In the genomic region with DNA sequence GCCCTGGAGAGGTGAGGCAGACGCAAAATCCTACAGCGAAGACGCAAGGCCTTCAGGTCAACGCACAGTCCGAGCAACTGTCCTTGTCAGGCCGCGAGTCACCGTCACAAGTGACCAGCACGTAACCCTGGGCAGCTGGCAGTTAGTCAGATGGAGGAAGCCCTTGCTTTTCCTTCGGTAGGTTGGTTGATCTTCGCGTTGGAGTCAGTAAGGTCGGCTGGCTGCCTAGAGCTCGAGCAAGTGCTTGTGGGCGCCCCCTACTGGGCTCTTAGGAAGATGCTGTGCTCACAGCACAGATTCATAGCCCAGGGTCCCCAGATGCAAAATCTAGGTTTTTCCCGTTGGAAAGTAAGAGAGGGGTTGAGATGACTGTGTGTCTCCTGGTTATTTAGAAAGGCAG, we compare ENCODE assay signal across 8 mouse cellular contexts. TPM values are rescaled to one million over a fixed set of nuclear protein-coding genes. Genes with fewer than 3 reads are reported as not detected.
A peak's percentile ranks its signal among the peaks of the same experiment; 100 is the strongest.
DNase-seq lines count a peak whose midpoint lies in the region; ATAC-seq and TF ChIP-seq lines count a peak whose summit lies in the region.

No protein-coding gene starts in this region.

- no peaks in the 10 kb centered on the region for H3K36me3 ChIP-seq in intestine, embryonic 15.5 days
- no peaks in the 10 kb centered on the region for H3K36me3 ChIP-seq in midbrain, embryonic 12.5 days
- no peaks in the 10 kb centered on the region for H3K36me3 ChIP-seq in small intestine, adult 2 months (ENCODE audit: control insufficient read depth, insufficient read depth, low read length)

- TF ChIP-seq CTCF in small intestine, adult 2 months (IDR thresholded peaks at IDR 0.05; ENCODE audit: extremely low read depth, insufficient read length, insufficient replicate concordance, low read depth, low read length), result peak; percentile 87

- TF ChIP-seq POLR2A in small intestine, adult 2 months (IDR thresholded peaks at IDR 0.05; ENCODE audit: low read depth, low read length), result no peak

- H3K4me2 ChIP-seq in intestine, embryonic 15.5 days (replicated peaks), result peak overlapping the region; percentile 54
- peak overlapping the region; percentile 37 for H3K4me2 ChIP-seq in midbrain, embryonic 12.5 days (replicated peaks)

- H3K27me3 ChIP-seq in intestine, embryonic 15.5 days (replicated peaks), result 0 out of 2 replicates have a peak, but pooled peaks cover 3% of the 10 kb centered on the region
- H3K27me3 ChIP-seq in midbrain, embryonic 12.5 days, result peaks cover 23% of the 10 kb centered on the region
- H3K27me3 ChIP-seq in small intestine, adult 2 months (ENCODE audit: control insufficient read depth, insufficient read depth, low read length), result no peaks in the 10 kb centered on the region

- DNase-seq in left cerebral cortex, adult 18-20 months (ENCODE audit: low spot score in 2 of 2), result peak; percentile 70 to 79
- DNase-seq in left cerebral cortex, adult 11 months (ENCODE audit: low spot score), result no peak
- peak; percentile 74 for DNase-seq in gastrocnemius, postnatal 10 days
- peak; percentile 84 for DNase-seq in left cerebral cortex, postnatal 4 days

- 12% methylated on average over 16 of the region's 16 CpGs for WGBS in intestine, embryonic 15.5 days
- WGBS in midbrain, embryonic 12.5 days, result 15% methylated on average over 16 of the region's 16 CpGs
- WGBS in small intestine, adult 2 months, result 13% methylated on average over 16 of the region's 16 CpGs

- no peak overlapping the region for H3K4me3 ChIP-seq in intestine, embryonic 15.5 days (replicated peaks)
- H3K4me3 ChIP-seq in midbrain, embryonic 12.5 days, result 0 out of 2 replicates have a peak overlapping the region, but pooled peaks have one; percentile 13
- peak overlapping the region; percentile 9; the same call in 1 of the 2 replicates for H3K4me3 ChIP-seq in small intestine, adult 2 months (ENCODE audit: low read depth, low read length)

- intact Hi-C loops in left cerebral cortex, postnatal 4 days (cut with DNase I), result no loop called here

- no peaks in the 10 kb centered on the region for H3K9me3 ChIP-seq in intestine, embryonic 15.5 days
- H3K9me3 ChIP-seq in midbrain, embryonic 12.5 days, result no peaks in the 10 kb centered on the region

- peak; percentile 68; the same call in 1 of the 2 replicates for ATAC-seq in common myeloid progenitor, adult 5-6 weeks (replicated peaks; ENCODE audit: low read depth, poor library complexity, severe bottlenecking)
- ATAC-seq in intestine, embryonic 15.5 days, result peak; percentile 79
- peak; percentile 27; the same call in 1 of the 2 replicates for ATAC-seq in midbrain, embryonic 12.5 days (ENCODE audit: low FRiP score, low read depth)

- no peak overlapping the region for H3K9ac ChIP-seq in intestine, embryonic 15.5 days
- H3K9ac ChIP-seq in midbrain, embryonic 12.5 days (replicated peaks), result no peak overlapping the region

- no peak overlapping the region for H3K27ac ChIP-seq in intestine, embryonic 15.5 days
- no peak overlapping the region for H3K27ac ChIP-seq in midbrain, embryonic 12.5 days (replicated peaks)
- H3K27ac ChIP-seq in small intestine, adult 2 months (ENCODE audit: insufficient read depth, low read depth, low read length), result no peak overlapping the region

- H3K4me1 ChIP-seq in intestine, embryonic 15.5 days (replicated peaks), result 0 out of 2 replicates have a peak, but pooled peaks cover 2% of the 10 kb centered on the region
- peaks cover 6% of the 10 kb centered on the region for H3K4me1 ChIP-seq in midbrain, embryonic 12.5 days
- H3K4me1 ChIP-seq in small intestine, adult 2 months (ENCODE audit: control insufficient read depth, insufficient read depth, insufficient read length, low read length), result peaks cover 3% of the 10 kb centered on the region; the same call in 1 of the 2 replicates

RNA-seq across cellular contexts. Expression of a gene that starts 17.2 kb away (rescaled TPM):
- total RNA-seq in left cerebral cortex, adult 18-20 months (2021), result 1 to 10 TPM; 1.5 to 2.2 TPM
- not detected in 2 replicates for total RNA-seq in common myeloid progenitor, adult 5-6 weeks (2017)
- total RNA-seq in gastrocnemius, postnatal 10 days (2021), result under 1 TPM; 0.18 to 0.23 TPM
- polyA plus RNA-seq in intestine, embryonic 15.5 days (2015; fragmentation: Nextera tagmentation; extraction: Ambion mirVana), result 0.57 and 0.64 TPM in 2 replicates
- 100 to 1,000 TPM; 251 to 271 TPM for total RNA-seq in left cerebral cortex, postnatal 4 days (2021)
- polyA plus RNA-seq in midbrain, embryonic 12.5 days (2016; fragmentation: Nextera tagmentation; extraction: Ambion mirVana), result 7.4 and 9.4 TPM in 2 replicates
- polyA plus RNA-seq in small intestine, adult 2 months (2012; rRNA removed), result 0.05 and 0.09 TPM in 2 replicates

RNA-seq across cellular contexts. Expression of a gene that starts 24.1 kb away (rescaled TPM):
- total RNA-seq in left cerebral cortex, adult 18-20 months (2021), result under 1 TPM; 0.49 to 0.53 TPM
- total RNA-seq in common myeloid progenitor, adult 5-6 weeks (2017), result not detected in 2 replicates
- under 1 TPM; 0.70 to 0.94 TPM for total RNA-seq in gastrocnemius, postnatal 10 days (2021)
- polyA plus RNA-seq in intestine, embryonic 15.5 days (2015; fragmentation: Nextera tagmentation; extraction: Ambion mirVana), result 3.9 and 4.3 TPM in 2 replicates
- under 1 TPM; 0.28 to 0.44 TPM for total RNA-seq in left cerebral cortex, postnatal 4 days (2021)
- 0.63 and 1.1 TPM in 2 replicates for polyA plus RNA-seq in midbrain, embryonic 12.5 days (2016; fragmentation: Nextera tagmentation; extraction: Ambion mirVana)
- 1.4 and 1.7 TPM in 2 replicates for polyA plus RNA-seq in small intestine, adult 2 months (2012; rRNA removed)

RNA-seq across cellular contexts. Expression of a gene that starts 53.8 kb away (rescaled TPM):
- total RNA-seq in left cerebral cortex, adult 18-20 months (2021), result 10 to 100 TPM; 10.3 to 12.8 TPM
- 3.3 and 5.5 TPM in 2 replicates for total RNA-seq in common myeloid progenitor, adult 5-6 weeks (2017)
- 1 to 10 TPM; 3.9 to 5.1 TPM for total RNA-seq in gastrocnemius, postnatal 10 days (2021)
- polyA plus RNA-seq in intestine, embryonic 15.5 days (2015; fragmentation: Nextera tagmentation; extraction: Ambion mirVana), result 19.7 and 20.9 TPM in 2 replicates
- total RNA-seq in left cerebral cortex, postnatal 4 days (2021), result 10 to 100 TPM; 23.3 to 24.7 TPM
- polyA plus RNA-seq in midbrain, embryonic 12.5 days (2016; fragmentation: Nextera tagmentation; extraction: Ambion mirVana), result 36.2 and 38.3 TPM in 2 replicates
- 6.5 and 7.0 TPM in 2 replicates for polyA plus RNA-seq in small intestine, adult 2 months (2012; rRNA removed)

RNA-seq across cellular contexts. Expression of a gene that starts 53.9 kb away (rescaled TPM):
- total RNA-seq in left cerebral cortex, adult 18-20 months (2021), result 10 to 100 TPM; 36.7 to 38.6 TPM
- 43.7 and 50.6 TPM in 2 replicates for total RNA-seq in common myeloid progenitor, adult 5-6 weeks (2017)
- 10 to 100 TPM; 21.4 to 28.4 TPM for total RNA-seq in gastrocnemius, postnatal 10 days (2021)
- 42.7 and 42.8 TPM in 2 replicates for polyA plus RNA-seq in intestine, embryonic 15.5 days (2015; fragmentation: Nextera tagmentation; extraction: Ambion mirVana)
- 10 to 100 TPM; 72.6 to 73.2 TPM for total RNA-seq in left cerebral cortex, postnatal 4 days (2021)
- polyA plus RNA-seq in midbrain, embryonic 12.5 days (2016; fragmentation: Nextera tagmentation; extraction: Ambion mirVana), result 66.6 and 67.8 TPM in 2 replicates
- polyA plus RNA-seq in small intestine, adult 2 months (2012; rRNA removed), result 8.1 and 11.4 TPM in 2 replicates

Comparison
In these comparisons a context has a peak if more than half of its experiments do, and no peak if none do; other contexts are left out.
1. RNA of a gene that starts 17.2 kb away (total RNA-seq): 251 to 271 TPM in left cerebral cortex, postnatal 4 days; 1.5 to 2.2 TPM in left cerebral cortex, adult 18-20 months, 0.18 to 0.23 TPM in gastrocnemius, postnatal 10 days and not detected in common myeloid progenitor, adult 5-6 weeks; every median in the first group is over 10 times any median in the second.
2. ATAC-seq: peak in every context shown above with its lines; median percentile 79 in intestine, embryonic 15.5 days; 68 in common myeloid progenitor, adult 5-6 weeks; 27 in midbrain, embryonic 12.5 days.